Mouse (Mus musculus): ENCODE results near the gene Tusc1.

Tusc1 gene

GRCm38 (mm10) chr4:93335118-93336003 lies at the start of gene Tusc1:
Gene Tusc1, minus strand, starts transcription at chr4:93335511.
- peak; percentile 23 to 27 for DNase-seq (ENCODE audit: low read depth in 2 of 2, low spot score in 2 of 2)

- DNase-seq (ENCODE audit: low read depth in 2 of 2, low spot score in 2 of 2): no peak
Measured at GRCm38 (mm10) chr4:93352930-93353329, 17.6 kb upstream of the Tusc1 start.

- DNase-seq (ENCODE audit: low read depth in 2 of 2, low spot score in 2 of 2): no peak
Measured at GRCm38 (mm10) chr4:93344357-93344756, 9.0 kb upstream of the Tusc1 start.

- no peak for DNase-seq (ENCODE audit: low read depth in 2 of 2, low spot score in 2 of 2)
Measured at GRCm38 (mm10) chr4:93341568-93341967, 6.3 kb upstream of the Tusc1 start.

- DNase-seq (ENCODE audit: low read depth in 2 of 2, low spot score in 2 of 2): no peak
Measured at GRCm38 (mm10) chr4:93337977-93338376, 2.7 kb upstream of the Tusc1 start.

- peak; percentile 45 to 49 for DNase-seq (ENCODE audit: low read depth in 2 of 2, low spot score in 2 of 2)
Measured at GRCm38 (mm10) chr4:93334636-93335117, 634 bp downstream of the Tusc1 start.

- DNase-seq (ENCODE audit: low read depth in 2 of 2, low spot score in 2 of 2): no peak
Measured at GRCm38 (mm10) chr4:93307486-93307885, 27.8 kb downstream of the Tusc1 start.

GRCm38 (mm10) chr4:93286065-93286464 lies 49.2 kb downstream of the Tusc1 start:
- DNase-seq (ENCODE audit: low read depth in 2 of 2, low spot score in 2 of 2): no peak
